9 mouse cellular contexts compared by ENCODE assay signal in genomic region chr19:26718221-26718620, GRCm38 (mm10).
DNase-seq lines count a peak whose midpoint lies in the region; ATAC-seq lines count a peak whose summit lies in the region.
"Had no signal": no experiment of that assay in that cellular context is flagged by ENCODE, and none has a peak within 500 bp of the region (broad histone marks: within the 10 kb centered on the region; RNA-seq: fewer than 3 reads in every experiment).

No protein-coding gene starts in this region.

- 0 out of 2 replicates have a peak, but pooled peaks cover 3% of the 10 kb centered on the region for H3K36me3 ChIP-seq in heart, embryonic 12.5 days
- no peaks in the 10 kb centered on the region for H3K36me3 ChIP-seq in forebrain, embryonic 14.5 days (ENCODE audit: control insufficient read depth, insufficient read depth, low read length)

- 17% methylated on average over 6 of the region's 6 CpGs for WGBS in heart, embryonic 12.5 days
- WGBS in forebrain, embryonic 14.5 days, result 17% methylated on average over 6 of the region's 6 CpGs

- no peaks in the 10 kb centered on the region for H3K9me3 ChIP-seq in heart, embryonic 12.5 days (replicated peaks)
- no peaks in the 10 kb centered on the region for H3K9me3 ChIP-seq in forebrain, embryonic 14.5 days (replicated peaks; ENCODE audit: control insufficient read depth, low read length)
- H3K9me3 ChIP-seq: heart, embryonic 15.5 days had no signal

- H3K4me3 ChIP-seq in heart, embryonic 12.5 days, result no peak overlapping the region
- H3K4me3 ChIP-seq in forebrain, embryonic 14.5 days (ENCODE audit: low read depth, low read length), result no peak overlapping the region
- H3K4me3 ChIP-seq: heart, embryonic 15.5 days had no signal

- no peak overlapping the region for H3K27ac ChIP-seq in heart, embryonic 12.5 days (ENCODE audit: poor library complexity, severe bottlenecking)
- no peak overlapping the region for H3K27ac ChIP-seq in forebrain, embryonic 14.5 days (ENCODE audit: low read depth, low read length)
- H3K27ac ChIP-seq: heart, embryonic 15.5 days had no signal

- no peak overlapping the region for H3K9ac ChIP-seq in heart, embryonic 12.5 days
- H3K9ac ChIP-seq in forebrain, embryonic 14.5 days (ENCODE audit: low read length), result no peak overlapping the region
- H3K9ac ChIP-seq: heart, embryonic 15.5 days had no signal

- H3K4me2 ChIP-seq in heart, embryonic 12.5 days, result no peak overlapping the region
- H3K4me2 ChIP-seq in forebrain, embryonic 14.5 days (ENCODE audit: low read length), result no peak overlapping the region
- H3K4me2 ChIP-seq: heart, embryonic 15.5 days had no signal

- no peaks in the 10 kb centered on the region for H3K27me3 ChIP-seq in heart, embryonic 12.5 days (replicated peaks)
- H3K27me3 ChIP-seq in forebrain, embryonic 14.5 days (replicated peaks; ENCODE audit: control insufficient read depth, insufficient read depth, low read length), result no peaks in the 10 kb centered on the region
- H3K27me3 ChIP-seq: heart, embryonic 15.5 days had no signal

- no peak for ATAC-seq in heart, embryonic 12.5 days (ENCODE audit: insufficient number of reproducible peaks, low FRiP score)
- ATAC-seq in forebrain, embryonic 14.5 days, result peak; percentile 65; the same call in 1 of the 2 replicates

- peak; percentile 81 for DNase-seq in heart, adult 8-10 months (ENCODE audit: low spot score)
- DNase-seq in A20 (ENCODE audit: low read depth, low spot score), result peak; percentile 18
- peak; percentile 37 for DNase-seq in adrenal gland, postnatal 25 days
- DNase-seq in forebrain, embryonic 14.5 days (ENCODE audit: low spot score), result peak; percentile 80
- DNase-seq in kidney, adult 9 months, result peak; percentile 87
- peak; percentile 79 for DNase-seq in lung, postnatal 25 days (ENCODE audit: low spot score)
- peak; percentile 35 to 42 for DNase-seq in urinary bladder, postnatal 36 days (ENCODE audit: low spot score in 2 of 2)

- H3K4me1 ChIP-seq in heart, embryonic 12.5 days (replicated peaks), result peaks cover 7% of the 10 kb centered on the region
- peaks cover 3% of the 10 kb centered on the region; the same call in 1 of the 2 replicates for H3K4me1 ChIP-seq in forebrain, embryonic 14.5 days (ENCODE audit: control insufficient read depth, insufficient read depth, low read length)

Comparison
In these comparisons a context has a peak if more than half of its experiments do, and no peak if none do; other contexts are left out.
1. DNase-seq: peak in every context shown above with its lines; median percentile 87 in kidney, adult 9 months; 81 in heart, adult 8-10 months; 80 in forebrain, embryonic 14.5 days; 79 in lung, postnatal 25 days; 38 in urinary bladder, postnatal 36 days; 37 in adrenal gland, postnatal 25 days; 18 in A20.